Mouse (Mus musculus) liver, adult 2 months (tissue): Measurements from ENCODE around the gene Eng.

ENCODE experiments used
- CTCF ChIP-seq: fragments of 200-500 bp; IDR thresholded peaks from 2 replicates; pipeline ENCODE4 v1.5.1; 2011; ENCODE audit warnings: low read depth, low read length, control low read depth
- POLR2A ChIP-seq: fragments of 200-500 bp; IDR thresholded peaks from 2 replicates; pipeline ENCODE4 v1.6.1; 2011; ENCODE audit warnings: low read length, control low read depth; ENCODE audit not compliant: insufficient read depth; ENCODE audit errors: extremely low read depth

- TF ChIP-seq CTCF (no peak), POLR2A (0 out of 2 replicates have a peak, but pooled peaks have one; percentile 54)
Observed at GRCm38 (mm10) chr2:32646379-32647056, at the start of gene Eng.
